Mouse (Mus musculus) myocyte (in vitro differentiated cells): Measurements from ENCODE around the gene Plcb4.

Source experiments
- CEBPB ChIP-seq: IDR thresholded peaks from 2 replicates; pipeline ENCODE4 v1.6.1; 2011; ENCODE audit warnings: mild to moderate bottlenecking, moderate library complexity; ENCODE audit not compliant: poor library complexity, insufficient read depth, severe bottlenecking
- E2F4 ChIP-seq: IDR thresholded peaks from one replicate; pipeline ENCODE4 v1.6.1; 2011; ENCODE audit warnings: mild to moderate bottlenecking, control low read depth, moderate library complexity; ENCODE audit not compliant: insufficient read depth
- MAX ChIP-seq: IDR thresholded peaks from one replicate; pipeline ENCODE4 v1.6.1; 2011; ENCODE audit warnings: low read depth, mild to moderate bottlenecking, control low read depth
- MYOD1 ChIP-seq, 3 experiments: IDR thresholded peaks; one replicate each; pipeline ENCODE4 v1.6.1; 2011; ENCODE audit warnings: control low read depth in 2 of 3, low read depth in 2 of 3, mild to moderate bottlenecking in 2 of 3, moderate library complexity in 1 of 3; ENCODE audit not compliant: insufficient read length in 2 of 3, control insufficient read depth in 1 of 3
- MYOG ChIP-seq, 3 experiments: IDR thresholded peaks; one replicate each; pipeline ENCODE4 v1.6.1; 2011; ENCODE audit warnings: control low read depth in 2 of 3, low read depth in 2 of 3, mild to moderate bottlenecking in 2 of 3; ENCODE audit not compliant: insufficient read length in 2 of 3, control insufficient read depth in 1 of 3, insufficient read depth in 1 of 3
- POLR2A ChIP-seq: IDR thresholded peaks from one replicate; pipeline ENCODE4 v1.6.1; 2011; ENCODE audit warnings: low read depth, mild to moderate bottlenecking, control low read depth, moderate library complexity; ENCODE audit not compliant: insufficient read length
- POLR2AphosphoS2 ChIP-seq: IDR thresholded peaks from one replicate; pipeline ENCODE4 v1.6.1; 2011; ENCODE audit warnings: low read depth, control low read depth; ENCODE audit not compliant: insufficient read length
- REST ChIP-seq: IDR thresholded peaks from one replicate; pipeline ENCODE4 v1.6.1; 2011; ENCODE audit warnings: mild to moderate bottlenecking, control low read depth, moderate library complexity; ENCODE audit not compliant: insufficient read depth, insufficient read length
- USF1 ChIP-seq: IDR thresholded peaks from one replicate; pipeline ENCODE4 v1.6.1; 2011; ENCODE audit warnings: low read depth, mild to moderate bottlenecking, control low read depth, moderate library complexity

GRCm38 (mm10) chr2:136012759-136013158, 353.9 kb downstream of the Plcb4 start:
- TF ChIP-seq POLR2A (no peak), USF1 (no peak), MAX (no peak), MYOD1 (IDR thresholded peaks at IDR 0.05; ENCODE audit: control insufficient read depth in 1 of 3, insufficient read length in 2 of 3, low read depth in 2 of 3) (no peak), E2F4 (no peak), POLR2AphosphoS2 (no peak), CEBPB (no peak), MYOG (IDR thresholded peaks at IDR 0.05; ENCODE audit: control insufficient read depth in 1 of 3, insufficient read depth in 1 of 3, insufficient read length in 2 of 3, low read depth in 2 of 3) (no peak), REST (no peak)
